Mouse (Mus musculus) erythroblast, embryonic 14.5 days (primary cell): Measurements from ENCODE around the gene Lmf2.

Experiments
- GATA1 ChIP-seq: IDR thresholded peaks from 2 replicates; pipeline ENCODE4 v1.6.1; 2012; ENCODE audit warnings: low read length, inconsistent platforms, mixed read lengths
- TAL1 ChIP-seq: IDR thresholded peaks from 3 replicates; pipeline ENCODE4 v1.6.1; 2012; ENCODE audit warnings: low read length, inconsistent platforms, mixed read lengths

DNA sequence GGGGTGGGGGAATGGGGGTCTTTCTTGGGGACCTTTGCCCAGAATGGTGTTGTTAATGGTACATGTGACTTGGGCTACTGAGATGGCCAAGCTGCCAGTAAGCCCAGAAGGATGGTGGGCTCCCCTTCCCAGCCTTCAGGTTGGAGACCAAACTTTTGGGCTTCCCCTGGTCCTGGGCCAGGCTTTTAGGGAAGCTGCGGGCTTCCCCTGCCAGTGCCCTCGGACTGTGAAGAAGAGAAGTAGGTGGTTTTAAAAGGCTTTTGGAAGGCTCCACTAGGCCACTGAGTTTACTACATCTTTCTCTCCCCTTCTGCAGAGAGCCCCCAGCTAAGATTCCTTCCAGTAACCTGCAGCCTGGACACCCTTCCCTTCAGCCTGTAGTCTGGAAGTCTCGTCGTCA lies 31.8 kb downstream of the Lmf2 start:
- TF ChIP-seq GATA1 (no peak), TAL1 (no peak)
